Mouse (Mus musculus) embryo, embryonic 10 days (tissue): ENCODE measurements around the gene Pear1.
A peak's percentile ranks its signal among the peaks of the same experiment; 100 is the strongest.

ENCODE experiments used
- DNase-seq: peaks from one replicate; pipeline ENCODE4 v3.0.0-alpha.2; 2015; ENCODE audit warnings: low spot score

The Pear1 gene

GRCm38 (mm10) chr3:87733098-87733497 lies 91.0 kb downstream of the Pear1 start:
- no peak for DNase-seq

GRCm38 (mm10) chr3:87728696-87729095 lies 95.4 kb downstream of the Pear1 start:
- DNase-seq: no peak

GRCm38 (mm10) chr3:87726191-87726590 lies 97.9 kb downstream of the Pear1 start:
- no peak for DNase-seq

GRCm38 (mm10) chr3:87725396-87726160 lies 98.5 kb downstream of the Pear1 start:
- DNase-seq: no peak

- peak; percentile 25 for DNase-seq
These were observed 99.5 kb downstream of the Pear1 start for GRCm38 (mm10) chr3:87724556-87724955.

GRCm38 (mm10) chr3:87718525-87718924 lies 105.6 kb downstream of the Pear1 start:
- no peak for DNase-seq
